Mouse (Mus musculus): ENCODE results near the gene Tac1.
"Not testable (repeated sequence)": the region's sequence is repeated elsewhere in the genome, so short reads cannot be mapped to it uniquely, and the experiment has no call there.

The Tac1 gene

GRCm38 (mm10) chr6:7554829-7555391 is at the start of gene Tac1:
TSS of gene Tac1 (plus strand) at chr6:7554879.
- no peak for DNase-seq (ENCODE audit: low spot score in 2 of 2)

- not testable (repeated sequence) for DNase-seq (ENCODE audit: low spot score in 2 of 2)
These were observed 11.2 kb upstream of the Tac1 start for GRCm38 (mm10) chr6:7543511-7543910.

GRCm38 (mm10) chr6:7555688-7556476 is 1.2 kb downstream of the Tac1 start:
- DNase-seq (ENCODE audit: low spot score in 2 of 2): no peak

GRCm38 (mm10) chr6:7558164-7558563 is 3.5 kb downstream of the Tac1 start:
- no peak for DNase-seq (ENCODE audit: low spot score in 2 of 2)

- no peak for DNase-seq (ENCODE audit: low spot score in 2 of 2)
These were observed 7.8 kb downstream of the Tac1 start for GRCm38 (mm10) chr6:7562524-7562923.

- DNase-seq (ENCODE audit: low spot score in 2 of 2): no peak
These were observed 9.9 kb downstream of the Tac1 start for GRCm38 (mm10) chr6:7564537-7564936.

- DNase-seq (ENCODE audit: low spot score in 2 of 2): no peak
These were observed 16.5 kb downstream of the Tac1 start for GRCm38 (mm10) chr6:7571144-7571543.

- no peak for DNase-seq (ENCODE audit: low spot score in 2 of 2)
These were observed 23.4 kb downstream of the Tac1 start for GRCm38 (mm10) chr6:7578031-7578430.

- no peak for DNase-seq (ENCODE audit: low spot score in 2 of 2)
These were observed 39.8 kb downstream of the Tac1 start for GRCm38 (mm10) chr6:7594445-7594844.

GRCm38 (mm10) chr6:7598416-7598815 is 43.7 kb downstream of the Tac1 start:
- DNase-seq (ENCODE audit: low spot score in 2 of 2): no peak

GRCm38 (mm10) chr6:7600228-7600627 is 45.5 kb downstream of the Tac1 start:
- no peak for DNase-seq (ENCODE audit: low spot score in 2 of 2)

- no peak for DNase-seq (ENCODE audit: low spot score in 2 of 2)
These were observed 46.8 kb downstream of the Tac1 start for GRCm38 (mm10) chr6:7601353-7602094.

GRCm38 (mm10) chr6:7613676-7614075 is 59.0 kb downstream of the Tac1 start:
- not testable (repeated sequence) for DNase-seq (ENCODE audit: low spot score in 2 of 2)
